Mouse (Mus musculus) megakaryocyte, embryonic 14.5 days (primary cell): ENCODE results near the gene Abcb10.
"Not testable (repeated sequence)": the region's sequence is repeated elsewhere in the genome, so short reads cannot be mapped to it uniquely, and the experiment has no call there.

ENCODE experiments used
- FLI1 ChIP-seq: IDR thresholded peaks from 2 replicates; pipeline ENCODE4 v1.6.1; 2012; ENCODE audit warnings: low read length, inconsistent platforms, mixed read lengths
- GATA1 ChIP-seq: IDR thresholded peaks from 3 replicates; pipeline ENCODE4 v1.6.1; 2012; ENCODE audit warnings: mixed read lengths, low read length, inconsistent platforms, borderline replicate concordance

- not testable (repeated sequence) for TF ChIP-seq GATA1, FLI1
Observed at GRCm38 (mm10) chr8:123960556-123960955, 22.4 kb downstream of the Abcb10 start.
